Mouse (Mus musculus) midbrain, postnatal 0 days (tissue): Measurements from ENCODE around the gene Abtb2. TPM values are rescaled to one million over a fixed set of nuclear protein-coding genes. Genes with fewer than 3 reads are reported as not detected.

ENCODE experiments used
- ATAC-seq: fragments of 200-750 bp; cut with Nextera tagmentation; 2 replicates; pipeline ENCODE4 v1.8.0; 2017; ENCODE audit warnings: moderate number of reproducible peaks, mild to moderate bottlenecking, moderate TSS enrichment, moderate library complexity; ENCODE audit not compliant: low FRiP score
- DNase-seq: peaks from one replicate; pipeline ENCODE4 v3.0.0-alpha.2; 2015; ENCODE audit warnings: low spot score
- H3K27ac ChIP-seq: fragments of 300-500 bp; sonication (generic); 2 replicates; pipeline ENCODE4 v1.5.1; 2014; ENCODE audit warnings: low read depth, mild to moderate bottlenecking, low read length, mixed read lengths
- H3K27me3 ChIP-seq: fragments of 300-500 bp; sonication (generic); 2 replicates; pipeline ENCODE4 v1.6.1; 2014; ENCODE audit warnings: low read length, control low read depth, mixed read lengths; ENCODE audit not compliant: insufficient read depth
- H3K36me3 ChIP-seq: fragments of 300-500 bp; sonication (generic); 2 replicates; pipeline ENCODE4 v1.6.1; 2014; ENCODE audit warnings: low read length, control low read depth, mixed read lengths; ENCODE audit not compliant: insufficient read depth
- H3K4me1 ChIP-seq: fragments of 300-500 bp; sonication (generic); 2 replicates; pipeline ENCODE4 v1.6.1; 2014; ENCODE audit warnings: mild to moderate bottlenecking, control low read depth, antibody characterized with exemption, low read length, mixed read lengths; ENCODE audit not compliant: insufficient read depth
- H3K4me2 ChIP-seq: fragments of 300-500 bp; sonication (generic); 2 replicates; pipeline ENCODE4 v1.6.1; 2014; ENCODE audit warnings: low read depth, mild to moderate bottlenecking, low read length, mixed read lengths; ENCODE audit not compliant: poor library complexity, severe bottlenecking
- H3K4me3 ChIP-seq: fragments of 300-500 bp; sonication (generic); 2 replicates; pipeline ENCODE4 v1.5.1; 2014; ENCODE audit warnings: low read depth, mild to moderate bottlenecking, low read length, moderate library complexity
- H3K9ac ChIP-seq: fragments of 300-500 bp; sonication (generic); replicated peaks from 2 replicates; pipeline ENCODE4 v1.6.1; 2014; ENCODE audit warnings: mild to moderate bottlenecking, low read length, moderate library complexity, mixed read lengths; ENCODE audit not compliant: poor library complexity, severe bottlenecking
- H3K9me3 ChIP-seq: fragments of 300-500 bp; sonication (generic); 2 replicates; pipeline ENCODE4 v1.6.1; 2016; ENCODE audit warnings: low read length, control low read depth
- CTCF ChIP-seq: IDR thresholded peaks from 2 replicates; pipeline ENCODE4 v1.5.1; 2016; ENCODE audit warnings: antibody characterized with exemption, mild to moderate bottlenecking
- WGBS: fragments of 180-500 bp; shearing (Covaris S2); extraction: QIAGEN DNeasy Blood & Tissue Kit; methylation state at CpG from one replicate; pipeline ENCODE4 v1.1.7; 2014; 5-methylcytosine and 5-hydroxymethylcytosine counted together
- polyA plus RNA-seq: library from polyadenylated mRNA; unstranded; fragments of >200 nt; fragmentation: Nextera tagmentation; extraction: Ambion mirVana; gene quantifications from 2 replicates; pipeline ENCODE4 v1.2.1, GENCODE M21; 2015
- total RNA-seq: library from RNA; depleted of rRNA; stranded (reverse); fragments of >200 nt; gene quantifications from 2 replicates; pipeline ENCODE4 v1.2.3, GENCODE M21; 2014

Gene Abtb2
- total and polyA plus RNA-seq, 2 experiments from 2014 or later: 7.4 to 21.8 TPM

- Histone ChIP-seq H3K9me3 (no peaks in the 10 kb centered on the region), H3K9ac (no peak overlapping the region), H3K27ac (no peak overlapping the region), H3K27me3 (no peaks in the 10 kb centered on the region), H3K36me3 (no peaks in the 10 kb centered on the region), H3K4me1 (no peaks in the 10 kb centered on the region; the same call in 1 of the 2 replicates), H3K4me3 (no peak overlapping the region), H3K4me2 (no peak overlapping the region)
- TF ChIP-seq CTCF: no peak
- ATAC-seq (no peak), DNase-seq (no peak)
- WGBS: 80% methylated on average over 6 of the region's 6 CpGs
These were observed 112.3 kb downstream of the Abtb2 start for GRCm38 (mm10) chr2:103678433-103678832.

- no peak for TF ChIP-seq CTCF
- Histone ChIP-seq H3K36me3 (no peaks in the 10 kb centered on the region), H3K27ac (no peak overlapping the region), H3K4me3 (no peak overlapping the region), H3K4me2 (no peak overlapping the region), H3K9ac (no peak overlapping the region), H3K4me1 (no peaks in the 10 kb centered on the region; the same call in 1 of the 2 replicates), H3K27me3 (no peaks in the 10 kb centered on the region), H3K9me3 (no peaks in the 10 kb centered on the region)
- ATAC-seq (no peak), DNase-seq (no peak)
- 78% methylated on average over 9 of the region's 9 CpGs for WGBS
These were observed 114.4 kb downstream of the Abtb2 start for GRCm38 (mm10) chr2:103680364-103681110.

GRCm38 (mm10) chr2:103681149-103681548 lies 115.0 kb downstream of the Abtb2 start:
- no peak for DNase-seq
- no peaks in the 10 kb centered on the region for H3K36me3 ChIP-seq
- H3K9me3 ChIP-seq: no peaks in the 10 kb centered on the region
- ATAC-seq: no peak
- 81% methylated on average over 5 of the region's 5 CpGs for WGBS
- H3K27ac ChIP-seq: no peak overlapping the region
- no peak overlapping the region for H3K4me3 ChIP-seq
- H3K27me3 ChIP-seq: no peaks in the 10 kb centered on the region
- H3K4me2 ChIP-seq: no peak overlapping the region
- no peak for TF ChIP-seq CTCF
- H3K9ac ChIP-seq: no peak overlapping the region
- no peaks in the 10 kb centered on the region; the same call in 1 of the 2 replicates for H3K4me1 ChIP-seq

- Histone ChIP-seq H3K9ac (no peak overlapping the region), H3K36me3 (no peaks in the 10 kb centered on the region), H3K4me2 (no peak overlapping the region), H3K4me1 (no peaks in the 10 kb centered on the region; the same call in 1 of the 2 replicates), H3K9me3 (no peaks in the 10 kb centered on the region), H3K27me3 (no peaks in the 10 kb centered on the region), H3K27ac (no peak overlapping the region), H3K4me3 (no peak overlapping the region)
- DNase-seq (no peak), ATAC-seq (no peak)
- TF ChIP-seq CTCF: no peak
- WGBS: 79% methylated on average over 9 of the region's 9 CpGs
These were observed 116.2 kb downstream of the Abtb2 start for GRCm38 (mm10) chr2:103682261-103682722.

GRCm38 (mm10) chr2:103682927-103683442 lies 116.9 kb downstream of the Abtb2 start:
- H3K27me3 ChIP-seq: no peaks in the 10 kb centered on the region
- ATAC-seq (peak; percentile 61), DNase-seq (peak; percentile 67)
- H3K36me3 ChIP-seq: no peaks in the 10 kb centered on the region
- no peak overlapping the region for H3K9ac ChIP-seq
- 76% methylated on average over 9 of the region's 9 CpGs for WGBS
- no peak for TF ChIP-seq CTCF
- H3K27ac ChIP-seq: 0 out of 2 replicates have a peak overlapping the region, but pooled peaks have one; percentile 18
- no peaks in the 10 kb centered on the region; the same call in 1 of the 2 replicates for H3K4me1 ChIP-seq
- no peak overlapping the region for H3K4me3 ChIP-seq
- H3K9me3 ChIP-seq: no peaks in the 10 kb centered on the region
- no peak overlapping the region for H3K4me2 ChIP-seq

GRCm38 (mm10) chr2:103684431-103684830 lies 118.3 kb downstream of the Abtb2 start:
- no peaks in the 10 kb centered on the region for H3K9me3 ChIP-seq
- 87% methylated on average over 2 of the region's 2 CpGs for WGBS
- H3K36me3 ChIP-seq: no peaks in the 10 kb centered on the region
- H3K4me1 ChIP-seq: no peaks in the 10 kb centered on the region; the same call in 1 of the 2 replicates
- H3K4me3 ChIP-seq: no peak overlapping the region
- no peak overlapping the region for H3K4me2 ChIP-seq
- no peak for TF ChIP-seq CTCF
- DNase-seq: no peak
- no peaks in the 10 kb centered on the region for H3K27me3 ChIP-seq
- H3K9ac ChIP-seq: no peak overlapping the region
- ATAC-seq: no peak
- H3K27ac ChIP-seq: no peak overlapping the region
